Mouse (Mus musculus): ENCODE results near the gene Evi5. TPM values are rescaled to one million over a fixed set of nuclear protein-coding genes. Genes with fewer than 3 reads are reported as not detected.

Gene Evi5
- polyA plus RNA-seq, 2 experiments from 2014 or later, result 1.1 to 2.1 TPM

- no peak for ATAC-seq
Measured at GRCm38 (mm10) chr5:107869701-107870100, 5.2 kb downstream of the Evi5 start.

DNA sequence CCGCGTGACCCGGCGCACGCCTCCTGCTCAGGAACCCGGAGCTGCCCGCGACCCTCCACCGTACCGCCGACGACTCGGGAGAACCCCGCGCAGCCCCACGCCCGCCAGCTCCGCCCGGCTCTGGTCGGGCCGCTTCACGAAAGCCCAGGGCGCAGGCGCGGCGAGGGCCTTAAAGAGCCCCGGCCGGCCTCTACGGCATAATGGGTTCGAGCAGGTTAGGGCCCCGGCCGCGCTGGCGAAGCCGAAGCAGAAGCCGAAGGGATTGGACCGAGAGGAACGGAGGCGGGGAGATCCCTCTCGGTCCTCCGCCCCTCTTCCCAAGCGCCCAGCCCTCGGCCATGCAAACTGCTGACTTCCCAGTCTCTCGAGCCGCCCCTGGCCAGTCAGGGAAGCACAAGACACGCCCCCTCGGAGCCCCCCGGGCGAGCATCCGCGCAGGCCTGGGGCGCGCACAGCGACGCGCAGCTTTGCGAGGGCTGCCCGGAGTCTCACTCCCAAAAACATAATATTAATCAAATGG is 5.9 kb downstream of the Evi5 start:
- ATAC-seq, result peak; percentile 68

DNA sequence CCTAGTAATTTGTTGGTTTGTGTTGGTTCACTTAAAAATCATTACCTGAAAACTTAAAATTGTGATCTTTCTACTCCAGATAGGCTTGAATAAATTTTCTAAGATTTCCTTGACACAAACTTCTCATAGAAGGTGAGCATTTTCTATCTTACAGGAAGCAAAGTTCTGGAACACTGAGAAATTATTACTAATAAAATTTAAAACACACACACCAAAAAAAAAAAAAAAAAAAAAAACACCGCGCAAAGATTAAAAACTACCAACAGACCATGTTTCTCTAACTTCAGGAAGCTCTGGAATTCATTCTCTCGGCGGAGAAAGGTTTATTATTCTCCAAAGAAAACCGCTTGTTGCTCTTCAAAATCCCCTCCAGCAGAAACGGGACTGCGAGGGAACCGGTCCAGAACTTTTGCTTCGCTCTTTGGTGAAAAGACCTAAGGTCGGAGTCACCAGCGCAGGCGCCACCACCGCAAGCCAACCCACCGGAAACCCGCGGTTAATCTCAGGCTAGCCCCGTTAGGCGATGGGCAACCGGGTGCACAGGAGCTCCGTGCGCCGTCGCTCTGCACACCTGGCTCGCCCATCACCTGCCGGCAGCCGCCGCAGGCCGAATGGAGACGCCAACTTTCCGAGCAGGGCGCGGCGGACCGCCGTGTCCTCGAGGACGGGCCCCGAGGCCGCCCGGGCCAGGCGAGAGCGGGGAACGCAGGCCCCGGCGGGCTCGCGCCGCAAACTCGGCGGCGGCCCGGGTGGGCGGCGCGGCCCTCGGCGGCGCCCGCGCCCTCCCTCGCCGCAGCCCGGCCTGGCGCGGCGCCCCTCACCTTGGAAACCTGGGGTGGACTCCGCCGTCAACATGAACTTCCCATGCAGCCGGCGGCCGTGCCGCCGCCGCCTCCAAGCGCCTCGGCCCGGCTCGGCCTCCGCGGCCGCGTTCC is 6.7 kb downstream of the Evi5 start:
- ATAC-seq, result peak; percentile 79

- no peak for ATAC-seq
Measured at GRCm38 (mm10) chr5:107866127-107867126, 8.5 kb downstream of the Evi5 start.

GRCm38 (mm10) chr5:107863971-107864370 is 10.9 kb downstream of the Evi5 start:
- no peak for ATAC-seq

GRCm38 (mm10) chr5:107858963-107859362 is 15.9 kb downstream of the Evi5 start:
- peak; percentile 74 for ATAC-seq

DNA sequence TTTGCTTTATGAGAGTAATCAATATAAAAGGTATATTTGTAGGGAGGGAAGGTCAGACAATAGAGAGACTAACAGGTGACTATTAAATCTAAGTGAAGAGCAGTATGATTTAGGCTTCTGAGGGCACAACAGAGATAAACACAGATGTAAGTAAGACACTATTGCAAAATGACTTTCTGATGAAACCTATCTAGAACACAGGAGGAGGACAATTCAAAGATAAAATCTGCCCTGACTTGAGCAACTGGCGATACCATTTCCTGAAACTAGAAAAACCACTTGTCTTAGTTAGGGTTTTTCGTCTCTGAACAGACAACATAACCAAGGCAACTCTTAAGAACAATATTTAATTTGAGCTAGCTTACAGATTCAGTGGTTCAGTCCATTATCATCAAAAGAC is 19.4 kb downstream of the Evi5 start:
- ATAC-seq, result no peak

DNA sequence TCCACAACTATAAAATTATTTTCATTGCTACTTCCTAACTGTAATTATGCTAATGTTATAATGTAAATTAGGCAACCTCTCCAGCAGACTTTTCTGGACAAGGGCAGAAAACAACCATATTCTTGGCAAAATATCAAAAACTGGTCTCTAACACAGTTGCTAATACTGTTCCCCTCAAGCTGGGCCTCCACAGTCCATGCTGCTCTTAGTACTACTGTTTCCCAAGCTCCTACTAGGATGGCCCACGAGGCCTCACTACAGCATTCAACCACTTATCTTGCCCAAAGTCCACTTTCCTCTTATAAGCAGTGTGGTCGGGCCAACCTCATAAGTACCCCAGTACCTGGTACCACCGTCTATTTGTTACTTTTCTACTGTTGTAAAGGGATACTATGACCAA is 20.4 kb downstream of the Evi5 start:
- ATAC-seq, result no peak

GRCm38 (mm10) chr5:107853807-107854206 is 21.1 kb downstream of the Evi5 start:
- no peak for ATAC-seq

- no peak for ATAC-seq
Measured at GRCm38 (mm10) chr5:107848964-107849363, 25.9 kb downstream of the Evi5 start.

DNA sequence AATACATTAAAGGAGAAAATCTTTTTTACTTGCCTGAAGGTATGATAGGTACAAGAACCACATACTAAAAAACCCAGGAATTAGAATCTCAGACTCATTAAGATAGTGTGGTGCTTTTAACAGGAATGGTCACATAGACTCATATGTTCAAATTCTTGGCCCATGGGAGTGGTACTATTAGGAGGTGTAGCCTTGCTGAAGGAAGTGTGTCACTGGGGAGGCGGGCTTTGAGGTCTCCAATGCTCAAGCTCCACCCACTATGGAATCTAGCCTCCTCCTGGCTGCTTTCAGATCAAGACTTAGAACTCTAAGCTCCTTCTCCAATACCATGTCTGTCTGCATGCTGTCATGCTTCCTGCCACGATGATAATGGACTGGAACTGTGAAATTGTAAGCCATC is 27.1 kb downstream of the Evi5 start:
- no peak for ATAC-seq

GRCm38 (mm10) chr5:107847349-107847748 is 27.6 kb downstream of the Evi5 start:
- no peak for ATAC-seq

DNA sequence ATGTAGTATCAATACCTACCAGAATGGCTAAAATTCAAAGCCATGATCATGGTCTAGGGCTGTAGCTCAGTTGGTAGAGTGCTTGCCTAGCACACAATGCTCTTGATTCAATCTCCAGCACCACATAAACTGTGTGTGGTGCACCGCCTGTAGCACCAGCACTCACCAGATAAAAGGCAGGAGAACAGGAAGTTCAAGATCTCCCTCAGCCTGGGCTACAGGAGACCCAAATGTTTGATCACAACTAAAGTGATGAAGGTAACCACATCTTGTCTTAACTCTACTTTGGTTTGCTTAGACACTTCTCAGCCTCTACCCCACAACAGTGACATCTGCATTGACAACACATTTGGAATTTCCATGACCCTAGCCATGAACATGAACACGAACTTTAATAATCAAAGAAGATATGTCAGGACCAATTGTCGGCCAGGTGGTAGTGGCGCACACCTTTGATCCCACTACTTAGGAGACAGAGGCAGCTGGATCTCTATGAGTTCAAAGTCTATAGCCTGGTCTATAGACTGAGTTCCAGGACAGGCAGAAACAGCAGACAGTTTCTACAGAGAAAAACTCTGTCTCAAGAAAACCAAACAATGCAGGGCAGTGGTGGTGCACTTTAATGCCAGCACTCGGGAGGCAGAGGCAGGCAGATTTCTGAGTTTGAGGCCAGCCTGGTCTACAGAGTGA is 34.2 kb downstream of the Evi5 start:
- peak; percentile 74 for ATAC-seq

DNA sequence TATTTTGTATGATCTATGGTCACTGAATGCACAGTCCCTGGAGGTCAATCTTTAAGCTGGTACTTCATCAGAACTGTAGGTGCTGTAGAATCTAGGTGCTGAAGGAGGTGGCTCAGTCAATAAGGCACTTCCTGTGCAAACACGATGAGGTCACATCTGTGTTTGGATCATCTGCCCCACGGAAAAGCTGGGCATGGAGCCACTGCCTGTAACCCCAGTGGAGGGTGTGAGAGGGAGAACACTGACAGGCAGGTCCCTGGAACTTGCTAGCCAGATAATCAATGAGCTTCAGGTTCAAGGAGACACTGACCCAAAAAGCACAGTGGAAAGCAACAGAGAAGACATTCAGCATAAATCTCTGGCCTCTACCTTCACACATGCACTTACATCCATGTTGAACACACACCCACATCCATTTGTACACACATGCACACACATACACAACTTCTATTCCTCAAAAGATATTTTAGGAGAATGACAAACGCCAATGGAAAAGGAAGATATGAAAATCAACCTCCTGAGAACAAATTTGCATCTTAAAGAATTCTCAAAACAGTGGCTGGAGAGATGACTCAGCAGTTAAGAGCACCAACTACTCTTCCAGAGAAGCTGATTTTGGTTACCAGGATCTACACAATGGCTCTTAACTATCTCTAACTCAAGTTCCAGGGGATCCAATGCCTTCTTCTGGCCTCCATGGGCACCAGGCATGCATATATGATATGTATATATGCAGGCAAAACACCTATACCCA is 35.8 kb downstream of the Evi5 start:
- ATAC-seq, result no peak

- no peak for ATAC-seq
Measured at GRCm38 (mm10) chr5:107834287-107834686, 40.6 kb downstream of the Evi5 start.

- ATAC-seq, result no peak
Measured at GRCm38 (mm10) chr5:107831351-107831750, 43.6 kb downstream of the Evi5 start.

- no peak for ATAC-seq
Measured at GRCm38 (mm10) chr5:107829998-107830560, 44.8 kb downstream of the Evi5 start, which contains the start of gene Ube2d2b. Gene Ube2d2b, plus strand, starts transcription at chr5:107830099.

DNA sequence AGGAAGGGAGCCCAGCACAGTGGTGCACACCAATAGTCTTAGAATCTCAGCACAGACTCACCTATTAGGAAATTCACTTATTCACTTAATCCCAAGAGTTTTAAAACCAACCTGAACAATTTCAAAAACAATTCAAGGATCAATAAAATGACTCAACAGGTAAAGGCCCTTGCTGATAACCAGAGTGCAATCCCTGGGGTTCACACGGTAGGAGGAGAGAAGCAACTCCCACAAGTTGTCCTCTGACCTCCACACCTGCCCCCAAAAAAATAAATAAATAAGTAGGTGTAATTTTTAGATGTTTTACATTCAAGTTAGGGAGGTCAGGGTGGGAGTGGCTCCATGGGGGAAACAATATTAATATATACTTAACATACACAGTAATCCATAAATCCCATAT is 52.4 kb downstream of the Evi5 start:
- ATAC-seq, result no peak

- no peak for ATAC-seq
Measured at GRCm38 (mm10) chr5:107814651-107815050, 60.3 kb downstream of the Evi5 start.

DNA sequence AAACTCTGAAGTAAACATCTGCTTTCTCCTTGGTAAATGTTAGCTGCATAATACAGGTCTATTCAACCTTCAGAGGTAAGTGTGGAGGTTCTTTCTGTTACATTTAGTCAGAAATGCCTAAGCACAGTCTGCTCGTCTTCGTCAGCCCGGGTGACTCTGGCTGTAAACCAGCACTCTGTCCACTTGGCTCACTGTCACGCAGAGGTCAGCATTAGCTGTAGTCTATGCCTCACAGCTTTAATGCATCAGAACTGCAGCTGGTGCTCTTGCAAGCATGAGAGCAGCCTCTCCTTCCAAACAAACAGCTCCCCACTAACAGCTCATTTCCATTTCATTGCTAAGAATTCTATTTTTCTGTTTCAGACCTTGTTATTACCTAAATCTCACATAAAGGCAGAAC is 67.4 kb downstream of the Evi5 start:
- ATAC-seq, result no peak

DNA sequence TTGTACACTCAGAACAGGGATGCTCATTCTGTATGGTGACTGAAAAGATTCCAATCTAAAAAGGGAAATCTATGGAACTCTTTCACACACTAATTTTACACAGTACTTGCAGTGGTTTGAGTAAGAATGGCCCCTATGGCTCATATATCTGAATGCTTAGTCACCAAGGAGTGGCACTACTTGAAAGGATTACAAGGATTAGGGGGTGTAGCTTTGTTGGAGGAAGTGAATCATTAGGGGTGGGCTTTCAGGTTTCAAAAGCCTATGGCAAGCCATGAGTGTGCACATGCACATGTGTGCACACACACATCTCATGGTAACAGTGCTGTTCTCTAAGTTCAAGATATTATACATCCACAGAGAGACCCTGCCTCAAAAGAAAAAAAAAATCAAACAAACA is 72.3 kb downstream of the Evi5 start:
- ATAC-seq, result no peak

Data from CD4-positive, CD25-positive, alpha-beta regulatory T cell, adult 4 months (primary cell).